Mouse (Mus musculus) natural killer cell, adult 2 months (primary cell): Measurements from ENCODE around the gene Kctd11.
A peak's percentile ranks its signal among the peaks of the same experiment; 100 is the strongest.

Experiments
- DNase-seq, 2 experiments: peaks; one replicate each; pipeline ENCODE4 v3.0.0; 2022; ENCODE audit warnings: low spot score in 2 of 2

Gene Kctd11

DNA sequence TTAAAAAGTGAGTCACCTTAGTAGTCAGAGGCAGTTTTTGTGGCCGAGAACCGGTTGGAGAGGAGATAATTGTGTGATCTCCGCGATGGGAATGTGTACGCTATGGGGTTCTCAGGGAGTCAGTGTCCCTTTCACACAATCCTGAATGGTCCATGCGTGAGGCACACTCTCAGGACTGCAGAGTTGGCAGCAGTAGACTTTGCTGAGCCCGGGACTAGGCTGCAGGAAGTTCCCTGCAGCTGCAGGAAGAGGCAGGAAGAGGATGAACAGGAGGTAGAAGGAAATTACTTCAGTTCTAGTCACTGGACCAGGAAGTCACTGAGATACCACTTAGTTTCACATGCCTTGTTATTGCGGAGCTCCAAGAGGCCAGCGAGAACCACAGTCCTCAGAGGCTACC, 32.1 kb downstream of the Kctd11 start:
- DNase-seq: no peak

DNA sequence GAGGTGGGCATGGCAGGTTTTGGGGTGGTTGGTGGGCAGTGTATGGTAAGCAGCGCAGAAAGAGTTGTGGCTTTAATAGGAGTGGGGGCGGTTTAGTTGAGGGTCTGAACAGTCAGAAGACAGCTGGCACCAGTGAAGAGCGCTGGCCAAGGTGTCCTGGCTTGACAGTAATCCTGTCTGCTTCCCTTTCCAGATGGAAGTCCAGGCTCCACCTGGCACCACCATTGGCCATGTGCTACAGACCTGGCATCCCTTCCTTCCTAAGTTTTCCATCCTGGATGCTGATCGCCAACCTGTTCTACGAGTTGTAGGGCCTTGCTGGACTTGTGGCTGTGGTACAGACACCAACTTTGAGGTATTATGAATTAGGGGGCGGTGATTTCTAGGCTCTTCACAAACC, 33.2 kb downstream of the Kctd11 start:
- no peak for DNase-seq

DNA sequence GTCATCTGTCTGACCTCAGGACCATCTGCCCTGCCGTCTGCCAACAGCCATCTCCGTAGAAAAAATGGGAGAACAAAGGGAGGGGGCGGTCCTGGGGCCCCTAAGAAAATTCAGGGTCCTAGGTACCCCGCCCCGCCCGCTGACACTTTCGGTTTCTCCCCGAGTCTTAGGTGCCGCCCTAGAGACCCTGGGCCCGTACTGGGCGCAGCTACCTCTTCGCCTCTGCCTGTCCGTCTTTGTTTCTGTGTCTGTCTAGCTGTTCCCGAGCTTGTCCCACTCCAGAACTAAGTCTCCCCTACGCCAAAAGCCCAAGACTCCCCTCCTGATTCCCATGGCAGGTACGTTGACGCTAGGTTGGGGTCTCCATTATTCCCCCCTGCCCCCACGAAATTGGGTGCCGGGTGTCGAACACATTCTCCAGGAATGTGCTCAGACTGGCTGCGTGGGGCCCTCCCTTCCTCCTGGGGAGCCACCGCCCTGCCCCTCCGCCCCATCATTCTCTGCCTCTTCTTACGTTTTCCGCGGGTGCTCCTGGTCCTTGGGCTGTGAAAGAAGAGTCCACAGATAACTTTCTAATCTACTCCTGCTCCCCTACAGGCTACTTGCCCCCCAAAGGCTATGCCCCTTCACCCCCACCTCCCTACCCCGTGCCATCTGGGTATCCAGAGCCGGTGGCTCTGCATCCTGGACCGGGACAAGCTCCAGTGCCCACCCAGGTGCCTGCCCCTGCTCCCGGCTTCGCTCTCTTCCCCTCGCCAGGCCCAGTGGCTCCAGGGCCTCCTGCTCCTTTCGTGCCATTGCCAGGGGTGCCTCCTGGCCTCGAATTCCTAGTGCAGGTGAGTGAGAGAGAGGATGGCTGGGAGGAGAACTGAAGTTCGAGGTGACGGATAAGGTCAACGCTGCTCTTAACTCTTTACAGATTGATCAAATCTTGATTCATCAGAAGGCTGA, 34.2 kb downstream of the Kctd11 start:
- DNase-seq: no peak

DNA sequence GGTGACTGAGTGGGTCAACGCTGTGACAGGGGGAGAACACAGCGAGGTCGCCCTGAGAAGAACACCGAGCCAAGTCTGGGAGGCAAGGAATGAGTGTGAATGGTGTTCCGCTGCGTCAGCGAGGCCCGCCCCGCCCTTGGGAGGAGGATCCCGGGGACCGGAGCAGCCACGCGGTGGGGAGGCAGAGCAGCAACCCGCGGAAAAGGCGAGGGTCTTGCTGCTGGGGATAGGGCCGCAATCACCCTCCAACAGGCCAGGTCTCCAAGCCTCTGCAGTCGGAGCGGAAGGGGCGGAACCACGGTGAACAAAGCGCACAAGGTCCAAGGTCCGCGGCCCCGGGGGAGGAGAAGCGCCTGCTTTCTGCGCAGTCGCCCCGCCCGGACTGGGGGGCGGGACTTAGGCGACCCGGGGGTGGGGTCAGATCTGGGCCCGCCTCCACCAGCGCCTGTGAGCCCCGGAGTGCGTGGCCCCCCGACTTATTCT, 35.0 kb downstream of the Kctd11 start, which contains the start of gene Plscr3:
Gene Plscr3, plus strand, starts transcription at position 179 of the 483 bp plus-strand sequence.
- peak; percentile 82 to 85 for DNase-seq

DNA sequence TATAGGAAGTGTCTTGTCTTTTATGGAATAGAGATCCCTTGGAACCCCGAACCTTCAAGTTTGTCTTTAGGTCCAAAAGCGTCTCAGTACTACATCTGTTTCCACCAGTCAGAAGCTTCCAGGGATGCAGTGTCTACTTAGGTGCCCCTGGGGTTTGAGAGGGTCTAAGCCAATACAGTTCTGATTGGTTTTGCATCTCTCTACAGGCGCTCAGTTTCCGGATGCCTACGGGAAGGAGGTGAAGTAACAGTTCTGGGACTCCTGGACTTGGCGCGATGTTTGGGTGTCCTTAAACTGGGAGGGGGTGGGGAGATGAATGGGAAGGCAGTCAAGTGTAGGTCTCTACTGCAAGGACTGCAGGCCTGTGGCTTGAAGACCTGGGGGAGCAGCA, 42.5 kb downstream of the Kctd11 start:
- no peak for DNase-seq

DNA sequence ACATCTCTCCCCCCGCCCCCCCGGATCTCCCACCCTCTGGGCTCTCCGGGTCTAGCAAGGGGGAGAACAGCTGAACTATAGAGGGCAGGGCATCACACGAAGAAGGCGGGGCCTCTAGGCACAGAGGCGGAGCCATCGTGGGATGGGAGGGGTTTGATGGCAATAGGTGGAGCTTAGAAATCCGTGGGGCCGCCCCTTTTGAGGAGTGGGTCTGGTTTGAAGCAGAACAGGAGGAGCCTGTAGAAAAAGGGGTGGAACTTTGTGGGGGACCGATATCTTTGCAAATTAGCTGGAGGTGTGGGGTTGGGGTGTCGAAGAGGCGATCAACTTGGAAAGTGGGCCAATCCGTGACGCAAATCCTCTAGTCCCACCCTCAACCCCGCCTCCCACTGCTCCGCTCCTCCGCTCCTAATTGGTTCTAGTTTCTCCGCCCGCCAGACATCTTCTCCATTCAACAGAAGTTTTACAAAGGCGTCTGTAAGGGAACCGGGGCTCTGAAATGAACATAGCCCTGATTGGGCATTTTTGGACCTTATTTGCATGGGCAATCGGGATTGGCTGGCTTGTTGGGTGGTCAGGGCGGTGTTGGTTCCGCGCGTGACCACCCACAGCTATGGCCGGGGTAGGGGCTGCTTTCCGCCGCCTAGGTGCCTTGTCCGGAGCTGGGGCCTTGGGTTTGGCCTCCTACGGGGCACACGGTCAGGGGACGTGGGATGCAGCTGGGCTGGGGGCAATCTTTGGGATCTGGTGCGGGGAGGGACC, 43.1 kb downstream of the Kctd11 start, which contains the start of gene Tmem256:
Gene Tmem256, plus strand, starts transcription at position 563 of the 762 bp plus-strand sequence.
- DNase-seq: peak; percentile 94

DNA sequence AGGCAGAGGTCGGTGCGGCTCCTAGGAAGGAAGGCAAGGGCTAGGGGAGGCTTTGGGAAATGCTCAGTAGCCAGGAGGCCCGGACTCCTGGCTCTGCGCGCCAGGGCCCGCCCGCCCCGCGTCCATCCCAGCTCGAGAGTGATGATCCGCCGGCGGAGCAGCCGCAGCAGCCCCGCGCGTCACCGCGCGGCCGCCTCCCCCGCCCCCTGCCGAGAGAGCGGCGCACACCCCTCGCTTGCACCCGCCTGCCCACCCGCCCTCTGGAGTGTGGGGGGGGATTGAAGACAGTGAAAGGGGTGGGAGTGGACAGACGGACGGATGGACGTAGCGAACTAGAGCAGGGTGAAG, 43.6 kb downstream of the Kctd11 start, which contains the start of gene Nlgn2:
Gene Nlgn2, minus strand, starts transcription at position 181 of the 348 bp plus-strand sequence.
- no peak for DNase-seq

DNA sequence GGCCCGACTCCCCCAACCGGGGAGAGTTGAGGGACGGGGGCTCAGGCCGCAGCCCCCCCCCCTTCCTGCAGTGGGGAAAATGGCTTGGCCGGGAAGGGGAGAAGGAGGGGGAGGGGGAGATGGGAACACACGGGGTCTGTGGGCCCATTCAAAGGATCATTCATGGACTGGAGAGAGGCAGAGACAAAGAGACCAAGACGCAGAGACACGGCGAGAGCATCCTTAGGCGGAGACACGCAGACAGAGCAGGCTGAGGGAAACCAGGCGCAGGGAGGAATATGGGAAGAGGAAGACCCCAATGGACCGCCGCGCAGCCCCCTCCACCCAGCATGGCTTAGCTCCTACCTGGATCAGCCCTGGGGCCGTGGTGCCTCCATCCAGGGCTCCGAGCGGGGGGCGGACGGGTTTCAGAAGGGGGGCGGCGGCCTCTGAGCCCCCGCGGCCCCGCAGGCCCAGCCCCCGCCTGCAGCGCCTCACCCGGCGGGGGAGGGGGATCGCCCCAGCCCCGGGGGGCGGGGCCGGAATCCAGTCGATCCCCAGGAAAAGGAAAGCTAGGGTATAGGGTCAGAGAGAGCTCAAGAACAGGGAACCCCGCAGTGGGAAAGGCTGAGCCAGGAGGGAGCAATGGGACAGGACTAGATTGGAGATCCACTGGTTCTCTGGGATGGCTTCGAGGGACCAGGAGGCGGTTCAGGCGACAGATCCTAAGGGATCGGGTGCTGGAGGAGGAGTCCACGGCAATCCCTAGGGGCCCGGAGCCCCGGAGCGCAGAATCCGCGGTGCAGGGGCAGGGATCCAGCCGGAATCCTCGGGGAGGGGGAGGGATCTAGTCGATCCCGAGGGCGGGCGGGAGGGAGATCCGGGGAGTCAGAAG, 44.3 kb downstream of the Kctd11 start:
- no peak for DNase-seq

DNA sequence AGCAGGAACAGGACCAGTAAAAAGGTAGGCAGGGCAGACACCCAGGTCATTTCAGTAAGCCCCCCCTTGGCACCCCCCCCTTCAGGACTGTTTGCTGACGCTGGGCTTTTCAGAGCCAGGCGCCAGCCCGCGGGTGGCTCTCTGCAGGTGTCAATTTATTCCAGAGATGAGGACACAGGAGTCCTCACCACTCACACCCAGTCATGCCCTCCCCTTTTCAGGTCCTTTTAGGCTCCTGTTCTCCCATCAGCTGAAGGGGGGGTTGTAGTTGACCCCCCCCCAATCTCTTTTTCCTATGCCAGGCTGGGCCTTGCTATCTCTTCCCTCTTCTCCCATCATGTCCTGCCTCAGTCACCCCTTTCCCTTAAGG, 45.3 kb downstream of the Kctd11 start:
- DNase-seq: no peak

DNA sequence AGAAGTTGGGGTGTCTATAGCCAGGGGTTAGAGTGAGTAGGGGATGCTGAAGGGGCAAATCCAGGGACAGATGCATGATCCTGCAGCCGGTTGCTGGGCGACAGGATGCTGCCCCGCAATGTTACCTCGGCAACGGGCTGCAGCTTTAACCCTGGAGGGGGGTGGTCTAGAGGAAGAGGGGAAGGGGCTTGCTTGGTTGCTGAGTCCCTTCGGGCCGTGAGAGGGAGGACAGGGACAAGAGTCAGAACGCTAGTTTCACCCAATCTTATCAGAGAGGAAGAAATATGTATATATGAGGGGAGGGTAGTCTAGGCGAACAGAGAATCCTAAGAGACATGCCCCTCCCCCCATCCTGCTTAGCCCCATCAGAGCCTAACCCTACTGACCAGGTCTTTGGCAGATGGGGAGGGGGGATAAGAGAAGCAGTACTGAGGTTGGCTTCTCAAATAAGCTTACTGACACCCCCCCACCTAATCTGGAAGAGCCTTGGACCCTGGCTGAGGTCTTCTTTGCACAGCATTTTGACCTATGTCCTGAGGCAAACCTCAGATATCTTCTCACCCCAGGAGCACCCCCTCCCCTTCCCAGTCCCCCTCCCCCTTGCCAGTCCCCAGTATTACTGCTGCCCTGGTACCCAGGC, 45.8 kb downstream of the Kctd11 start:
- no peak for DNase-seq

DNA sequence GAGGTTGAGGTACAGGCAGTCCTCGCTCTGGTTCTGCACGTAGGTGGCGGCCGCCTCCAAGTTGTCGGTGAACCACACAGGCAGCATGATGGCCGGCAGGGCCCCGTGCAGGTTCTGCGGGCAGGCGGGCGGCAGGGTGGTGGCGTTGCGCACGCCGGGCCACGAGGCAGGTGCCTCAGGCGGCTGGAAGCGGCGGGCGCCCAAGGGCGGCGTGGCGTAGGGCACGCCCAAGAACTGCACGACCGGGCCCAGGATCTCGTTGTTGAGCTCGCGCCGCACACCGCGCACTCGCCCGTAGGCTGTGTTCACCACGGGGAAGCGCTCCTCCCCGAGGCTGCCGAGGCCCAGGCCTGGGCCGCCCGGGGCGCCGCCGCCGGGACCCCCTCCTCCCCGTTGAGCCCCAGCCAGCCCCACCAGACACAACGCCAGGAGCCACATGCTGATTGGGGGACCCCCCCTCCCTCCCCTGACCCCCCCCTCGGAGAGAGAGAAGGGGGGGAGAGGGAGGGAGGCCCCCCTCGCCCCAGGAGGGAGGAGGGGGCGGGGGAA, 47.1 kb downstream of the Kctd11 start:
- peak; percentile 31 to 39 for DNase-seq

DNA sequence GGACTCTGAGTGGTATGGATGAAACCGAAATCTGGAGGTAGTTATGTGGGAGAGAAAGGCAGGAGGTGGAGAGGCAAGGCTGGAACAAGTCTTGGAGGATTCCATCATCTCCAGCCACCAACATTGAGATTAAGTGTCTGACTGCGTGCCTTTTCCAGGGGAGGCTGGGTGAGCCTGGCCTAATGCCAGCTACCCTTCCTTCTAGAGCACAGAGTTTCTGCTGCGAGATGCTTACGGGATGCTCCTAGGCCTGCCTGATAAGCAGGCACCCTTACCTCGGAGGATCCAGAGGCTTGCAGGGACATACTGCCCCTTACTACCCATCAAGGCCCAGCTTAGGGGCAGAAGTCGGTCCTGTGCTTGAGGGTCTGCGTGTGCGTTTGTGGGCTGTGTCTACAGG, 47.7 kb downstream of the Kctd11 start:
- no peak for DNase-seq

DNA sequence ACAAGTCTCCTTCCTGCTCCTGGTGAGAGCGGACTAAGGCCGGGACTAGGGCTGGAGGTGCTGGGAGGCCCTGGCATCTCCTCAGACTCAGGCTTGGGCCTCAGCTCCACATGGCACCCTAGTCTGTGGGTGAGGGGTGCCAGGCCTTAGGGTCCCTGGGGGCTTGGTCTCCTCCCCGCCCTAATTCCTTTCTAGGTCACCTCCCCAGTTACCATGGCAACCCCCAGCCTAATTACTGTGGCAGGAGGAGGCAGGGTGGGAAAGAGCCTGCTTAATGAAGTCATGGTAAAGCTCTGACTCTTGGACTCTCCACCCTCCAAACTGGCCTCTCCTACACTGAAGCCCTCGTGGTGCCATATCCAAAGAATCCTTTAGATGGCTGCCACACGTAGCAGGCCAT, 52.4 kb downstream of the Kctd11 start:
- no peak for DNase-seq
